In the genomic region with DNA sequence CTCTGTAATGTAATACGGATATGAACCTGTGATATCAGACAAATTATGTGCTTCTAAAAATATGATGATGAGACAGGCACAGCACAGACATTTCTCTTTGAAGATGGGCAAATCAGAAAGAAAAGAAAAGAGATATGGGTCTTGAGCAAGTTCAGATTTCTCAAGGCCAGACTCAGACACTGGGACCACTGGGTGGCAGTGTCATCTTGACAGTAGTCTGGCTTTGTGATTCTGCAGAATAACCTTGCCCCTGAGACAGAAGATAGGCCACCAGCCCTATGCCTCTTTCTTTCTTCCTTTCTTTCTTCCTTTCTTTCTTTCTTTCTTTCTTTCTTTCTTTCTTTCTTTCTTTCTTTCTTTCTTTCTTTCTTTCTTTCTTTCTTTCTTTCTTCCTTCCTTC, we compare ENCODE assay signal across 10 mouse cellular contexts.
DNase-seq lines count a peak whose midpoint lies in the region; ATAC-seq and TF ChIP-seq lines count a peak whose summit lies in the region.
"Had no signal": no experiment of that assay in that cellular context is flagged by ENCODE, and none has a peak within 500 bp of the region (broad histone marks: within the 10 kb centered on the region; RNA-seq: fewer than 3 reads in every experiment).

No protein-coding gene starts in this region.

- TF ChIP-seq POLR2A in embryonic fibroblast, embryonic 13.5 days (IDR thresholded peaks at IDR 0.05; ENCODE audit: low read depth, low read length) = no peak

- H3K9ac ChIP-seq in forebrain, embryonic 13.5 days = no peak overlapping the region
- H3K9ac ChIP-seq: hindbrain, embryonic 15.5 days; liver, embryonic 15.5 days had no signal

- 88% methylated on average over 1 of the region's 1 CpGs for WGBS in forebrain, embryonic 13.5 days
- 88% methylated on average over 1 of the region's 1 CpGs for WGBS in forebrain, embryonic 10.5 days

- no peak overlapping the region for H3K4me2 ChIP-seq in forebrain, embryonic 13.5 days
- H3K4me2 ChIP-seq: hindbrain, embryonic 15.5 days; liver, embryonic 15.5 days had no signal

- no peaks in the 10 kb centered on the region for H3K27me3 ChIP-seq in forebrain, embryonic 13.5 days
- H3K27me3 ChIP-seq in forebrain, embryonic 10.5 days (ENCODE audit: poor library complexity, severe bottlenecking) = no peaks in the 10 kb centered on the region
- H3K27me3 ChIP-seq: hindbrain, embryonic 15.5 days; liver, embryonic 15.5 days had no signal

- DNase-seq in forebrain, embryonic 10.5 days (ENCODE audit: extremely low spot score, low spot score) = no peak
- DNase-seq in left cerebral cortex, postnatal 4 days = peak; percentile 51
- DNase-seq in left cerebral cortex, adult 11 months (ENCODE audit: low spot score) = no peak
- peak; percentile 74 for DNase-seq in brain, adult 2 months (ENCODE audit: low read depth, low spot score)
- no peak for DNase-seq in thymus, postnatal 14 days

- intact Hi-C loops in left cerebral cortex, postnatal 4 days (cut with DNase I) = no loop called here

- H3K4me1 ChIP-seq in forebrain, embryonic 13.5 days = no peaks in the 10 kb centered on the region
- H3K4me1 ChIP-seq in forebrain, embryonic 10.5 days = no peaks in the 10 kb centered on the region
- no peaks in the 10 kb centered on the region for H3K4me1 ChIP-seq in embryonic fibroblast, embryonic 13.5 days (ENCODE audit: control insufficient read depth, insufficient read depth, low read length)
- H3K4me1 ChIP-seq: hindbrain, embryonic 15.5 days; liver, embryonic 15.5 days had no signal

- peak; percentile 30; the same call in 1 of the 2 replicates for TF ChIP-seq CTCF in embryonic fibroblast, embryonic 13.5 days (IDR thresholded peaks at IDR 0.05; ENCODE audit: borderline replicate concordance, insufficient read depth, low read length)

- H3K4me3 ChIP-seq in forebrain, embryonic 13.5 days = no peak overlapping the region
- H3K4me3 ChIP-seq in forebrain, embryonic 10.5 days = no peak overlapping the region
- no peak overlapping the region for H3K4me3 ChIP-seq in embryonic fibroblast, embryonic 13.5 days (ENCODE audit: insufficient read depth, low read length)
- H3K4me3 ChIP-seq: hindbrain, embryonic 15.5 days; liver, embryonic 15.5 days had no signal

- no peak overlapping the region for H3K27ac ChIP-seq in forebrain, embryonic 13.5 days
- no peak overlapping the region for H3K27ac ChIP-seq in forebrain, embryonic 10.5 days
- H3K27ac ChIP-seq in embryonic fibroblast, embryonic 13.5 days (ENCODE audit: insufficient read depth, low read length) = no peak overlapping the region
- H3K27ac ChIP-seq: hindbrain, embryonic 15.5 days; liver, embryonic 15.5 days had no signal

- no peaks in the 10 kb centered on the region for H3K9me3 ChIP-seq in forebrain, embryonic 13.5 days (replicated peaks)
- H3K9me3 ChIP-seq in forebrain, embryonic 10.5 days = no peaks in the 10 kb centered on the region
- H3K9me3 ChIP-seq: hindbrain, embryonic 15.5 days; liver, embryonic 15.5 days had no signal

- peak; percentile 65; the same call in 1 of the 2 replicates for ATAC-seq in forebrain, embryonic 13.5 days
- ATAC-seq in megakaryocyte progenitor cell, adult 5-6 weeks (replicated peaks; ENCODE audit: poor library complexity) = no peak

- H3K36me3 ChIP-seq in forebrain, embryonic 13.5 days (ENCODE audit: poor library complexity, severe bottlenecking) = no peaks in the 10 kb centered on the region
- H3K36me3 ChIP-seq in forebrain, embryonic 10.5 days (replicated peaks) = no peaks in the 10 kb centered on the region
- H3K36me3 ChIP-seq: hindbrain, embryonic 15.5 days; liver, embryonic 15.5 days had no signal

Comparison
In these comparisons a context has a peak if more than half of its experiments do, and no peak if none do; other contexts are left out.
1. DNase-seq: peak in left cerebral cortex, postnatal 4 days (single experiment) and brain, adult 2 months (single experiment); none in forebrain, embryonic 10.5 days (single experiment), left cerebral cortex, adult 11 months (single experiment) and thymus, postnatal 14 days (single experiment).